Mouse (Mus musculus) embryonic fibroblast, embryonic 13.5 days (primary cell): ENCODE measurements around the gene Cd300a.

ENCODE experiments used
- CTCF ChIP-seq: IDR thresholded peaks from 2 replicates; pipeline ENCODE4 v1.5.1; 2011; ENCODE audit warnings: mild to moderate bottlenecking, control low read depth, low read length, moderate library complexity, borderline replicate concordance; ENCODE audit not compliant: insufficient read depth
- POLR2A ChIP-seq: IDR thresholded peaks from 2 replicates; pipeline ENCODE4 v1.6.1; 2011; ENCODE audit warnings: low read depth, mild to moderate bottlenecking, control low read depth, low read length, moderate library complexity

- TF ChIP-seq CTCF (no peak), POLR2A (no peak)
Observed at GRCm38 (mm10) chr11:114880185-114880584, 9.7 kb upstream of the Cd300a start.
